Mouse (Mus musculus): Measurements from ENCODE around the gene Cyp2d11.

DNA sequence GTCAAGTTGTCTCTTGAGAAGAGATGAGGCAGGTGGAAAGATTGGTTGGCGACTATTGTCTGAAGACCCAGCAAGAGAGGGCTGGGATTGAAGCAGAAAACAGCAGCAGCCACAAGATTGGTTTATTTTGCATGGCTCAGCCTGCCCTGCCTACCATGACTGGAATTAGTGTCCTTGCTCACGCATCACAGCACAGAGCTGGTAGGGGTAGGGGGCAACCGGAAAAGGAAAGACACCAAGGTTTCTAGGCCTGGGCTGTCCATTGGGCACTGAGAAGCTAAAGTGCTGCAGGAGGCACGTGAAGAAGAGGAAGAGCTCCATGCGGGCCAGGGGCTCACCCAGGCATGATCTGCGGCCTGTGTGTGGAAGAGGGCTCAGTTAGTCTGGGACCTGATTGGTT, 8.9 kb upstream of the Cyp2d11 start:
- no peak for TF ChIP-seq POLR2A (IDR thresholded peaks at IDR 0.05; ENCODE audit: low read depth, low read length)
- TF ChIP-seq CTCF (IDR thresholded peaks at IDR 0.05; ENCODE audit: extremely low read depth, insufficient read depth, insufficient read length, insufficient replicate concordance) = no peak
